Mouse (Mus musculus) embryo, embryonic 10 days (tissue): ENCODE measurements around the gene P2rx4.

ENCODE experiments used
- DNase-seq: peaks from one replicate; pipeline ENCODE4 v3.0.0-alpha.2; 2015; ENCODE audit warnings: low spot score

Gene P2rx4

GRCm38 (mm10) chr5:122703574-122703973, 3.8 kb upstream of the P2rx4 start:
- no peak for DNase-seq

- DNase-seq: no peak
These were observed 2.8 kb upstream of the P2rx4 start for GRCm38 (mm10) chr5:122704571-122704970.

GRCm38 (mm10) chr5:122705174-122705573, 2.2 kb upstream of the P2rx4 start:
- no peak for DNase-seq

GRCm38 (mm10) chr5:122706917-122707275, 448 bp upstream of the P2rx4 start:
- DNase-seq: no peak

- peak; percentile 13 for DNase-seq
These were observed 1.5 kb downstream of the P2rx4 start for GRCm38 (mm10) chr5:122708819-122709218.

- DNase-seq: no peak
These were observed 8.4 kb downstream of the P2rx4 start for GRCm38 (mm10) chr5:122715723-122716122.

- DNase-seq: no peak
These were observed 9.4 kb downstream of the P2rx4 start for GRCm38 (mm10) chr5:122716793-122717192.

GRCm38 (mm10) chr5:122718400-122718799, 11.1 kb downstream of the P2rx4 start:
- no peak for DNase-seq

- no peak for DNase-seq
These were observed 11.8 kb downstream of the P2rx4 start for GRCm38 (mm10) chr5:122719168-122719567.

- no peak for DNase-seq
These were observed 18.1 kb downstream of the P2rx4 start for GRCm38 (mm10) chr5:122725453-122725852.

GRCm38 (mm10) chr5:122726068-122726467, 18.7 kb downstream of the P2rx4 start:
- DNase-seq: peak; percentile 81

- DNase-seq: no peak
These were observed 19.3 kb downstream of the P2rx4 start for GRCm38 (mm10) chr5:122726595-122726994.

- no peak for DNase-seq
These were observed 19.8 kb downstream of the P2rx4 start for GRCm38 (mm10) chr5:122727096-122727495.

GRCm38 (mm10) chr5:122730776-122731175, 23.4 kb downstream of the P2rx4 start:
- DNase-seq: no peak

GRCm38 (mm10) chr5:122731321-122731720, 24.0 kb downstream of the P2rx4 start:
- DNase-seq: peak; percentile 71

GRCm38 (mm10) chr5:122731991-122732673, 24.8 kb downstream of the P2rx4 start:
- peak; percentile 62 for DNase-seq

GRCm38 (mm10) chr5:122733881-122734280, 26.5 kb downstream of the P2rx4 start:
- DNase-seq: no peak

GRCm38 (mm10) chr5:122735853-122736252, 28.5 kb downstream of the P2rx4 start:
- no peak for DNase-seq

- DNase-seq: no peak
These were observed 29.4 kb downstream of the P2rx4 start for GRCm38 (mm10) chr5:122736761-122737160.

GRCm38 (mm10) chr5:122743880-122744422, 36.6 kb downstream of the P2rx4 start:
- no peak for DNase-seq

GRCm38 (mm10) chr5:122747950-122748349, 40.6 kb downstream of the P2rx4 start:
- no peak for DNase-seq

GRCm38 (mm10) chr5:122754477-122754876, 47.1 kb downstream of the P2rx4 start:
- DNase-seq: no peak

GRCm38 (mm10) chr5:122755620-122756019, 48.3 kb downstream of the P2rx4 start:
- DNase-seq: no peak

- DNase-seq: no peak
These were observed 48.8 kb downstream of the P2rx4 start for GRCm38 (mm10) chr5:122756144-122756543.
